In the genomic region with DNA sequence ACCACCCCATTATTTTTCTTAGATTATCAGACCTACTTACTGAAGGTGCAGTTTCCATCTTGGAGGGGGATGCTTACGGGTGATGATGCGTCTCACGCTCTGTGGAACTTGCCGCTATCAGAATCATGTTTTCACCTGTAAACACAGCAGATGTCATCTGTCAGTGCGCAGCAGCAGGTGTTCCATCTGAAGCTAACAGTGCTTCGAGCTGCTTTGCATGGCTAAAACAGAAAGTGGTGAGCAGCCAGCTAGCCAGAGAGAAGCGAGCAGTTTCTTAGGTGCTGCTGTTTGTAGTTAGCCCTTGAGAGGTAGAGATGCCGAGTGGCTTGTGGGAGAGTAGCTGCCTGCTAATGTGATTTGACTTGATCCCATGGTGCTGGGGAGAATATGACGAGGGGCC, we compare ENCODE assay signal across 25 mouse cellular contexts. TPM values are rescaled to one million over a fixed set of nuclear protein-coding genes. Genes with fewer than 3 reads are reported as not detected.
DNase-seq lines count a peak whose midpoint lies in the region; ATAC-seq and TF ChIP-seq lines count a peak whose summit lies in the region.
"Had no signal": no experiment of that assay in that cellular context is flagged by ENCODE, and none has a peak within 500 bp of the region (broad histone marks: within the 10 kb centered on the region; RNA-seq: fewer than 3 reads in every experiment).

No protein-coding gene starts in this region.

- WGBS in liver, embryonic 13.5 days (ENCODE audit: insufficient replicate concordance) = 87% methylated on average over 9 of the region's 9 CpGs
- 93% methylated on average over 9 of the region's 9 CpGs for WGBS in liver, embryonic 11.5 days
- 89% methylated on average over 9 of the region's 9 CpGs for WGBS in liver, embryonic 16.5 days (ENCODE audit: insufficient replicate concordance)

- no peak for TF ChIP-seq POLR2A in CH12.LX (IDR thresholded peaks at IDR 0.05; ENCODE audit: low read depth, low read length)

- H3K27me3 ChIP-seq in liver, embryonic 13.5 days = no peaks in the 10 kb centered on the region
- no peaks in the 10 kb centered on the region for H3K27me3 ChIP-seq in liver, embryonic 11.5 days (replicated peaks; ENCODE audit: control insufficient read depth, insufficient read depth, low read length)
- H3K27me3 ChIP-seq in CH12.LX (replicated peaks) = no peaks in the 10 kb centered on the region
- H3K27me3 ChIP-seq in liver, embryonic 16.5 days (ENCODE audit: control insufficient read depth, insufficient read depth, low read depth, low read length) = no peaks in the 10 kb centered on the region
- H3K27me3 ChIP-seq: forebrain, embryonic 13.5 days; heart, embryonic 12.5 days; heart, embryonic 15.5 days; hindbrain, embryonic 13.5 days; Patski had no signal

- no peak for TF ChIP-seq CTCF in CH12.LX (conservative IDR thresholded peaks at IDR 0.05 in 1 of 2, IDR thresholded peaks at IDR 0.05 in 1 of 2; ENCODE audit: low read depth in 2 of 2, low read length in 2 of 2)
- TF ChIP-seq CTCF in left cerebral cortex, adult 2 months (IDR thresholded peaks at IDR 0.05) = no peak

- H3K4me1 ChIP-seq in liver, embryonic 13.5 days (replicated peaks) = peaks cover 38% of the 10 kb centered on the region
- no peaks in the 10 kb centered on the region; the same call in 1 of the 2 replicates for H3K4me1 ChIP-seq in liver, embryonic 11.5 days (replicated peaks; ENCODE audit: control insufficient read depth, insufficient read depth, low read length)
- H3K4me1 ChIP-seq in CH12.LX (ENCODE audit: control insufficient read depth in 1 of 2, insufficient read depth in 2 of 2) = peaks cover 34 to 91% of the 10 kb centered on the region in 2 experiments
- H3K4me1 ChIP-seq in liver, embryonic 16.5 days (ENCODE audit: control insufficient read depth, low read depth, low read length) = peaks cover 29% of the 10 kb centered on the region
- H3K4me1 ChIP-seq: forebrain, embryonic 10.5 days; forebrain, embryonic 13.5 days; hindbrain, embryonic 10.5 days; hindbrain, embryonic 13.5 days had no signal

- peaks cover 29% of the 10 kb centered on the region for H3K79me2 ChIP-seq in CH12.LX (replicated peaks; ENCODE audit: control insufficient read depth, extremely low read depth, insufficient read depth, poor library complexity, severe bottlenecking)

- H3K27ac ChIP-seq in liver, embryonic 13.5 days = peak overlapping the region; percentile 94
- H3K27ac ChIP-seq in liver, embryonic 11.5 days (ENCODE audit: low read depth, low read length) = no peak overlapping the region
- H3K27ac ChIP-seq in CH12.LX (ENCODE audit: insufficient read depth, low read depth) = peak overlapping the region; percentile 71
- peak overlapping the region; percentile 93 for H3K27ac ChIP-seq in liver, embryonic 16.5 days (ENCODE audit: low read length)
- no peak overlapping the region for H3K27ac ChIP-seq in left cerebral cortex, adult 2 months
- H3K27ac ChIP-seq: forebrain, embryonic 10.5 days; forebrain, embryonic 13.5 days; heart, embryonic 15.5 days; hindbrain, embryonic 10.5 days; hindbrain, embryonic 13.5 days had no signal

- intact Hi-C loops in left cerebral cortex, adult 2 months (cut with DNase I) = no loop called here

- H3K9ac ChIP-seq in liver, embryonic 13.5 days = no peak overlapping the region
- no peak overlapping the region for H3K9ac ChIP-seq in liver, embryonic 11.5 days (ENCODE audit: low read depth, low read length)
- H3K9ac ChIP-seq in CH12.LX (ENCODE audit: insufficient read depth, low read depth) = no peak overlapping the region; the same call in 1 of the 2 replicates
- no peak overlapping the region for H3K9ac ChIP-seq in liver, embryonic 16.5 days (ENCODE audit: low read depth, low read length)
- H3K9ac ChIP-seq: forebrain, embryonic 13.5 days; heart, embryonic 12.5 days; heart, embryonic 15.5 days; hindbrain, embryonic 13.5 days had no signal

- H3K9me3 ChIP-seq in liver, embryonic 13.5 days (replicated peaks) = no peaks in the 10 kb centered on the region
- H3K9me3 ChIP-seq in liver, embryonic 11.5 days (ENCODE audit: control insufficient read depth, low read length) = no peaks in the 10 kb centered on the region
- no peaks in the 10 kb centered on the region for H3K9me3 ChIP-seq in CH12.LX (replicated peaks; ENCODE audit: low read length)
- no peaks in the 10 kb centered on the region for H3K9me3 ChIP-seq in liver, embryonic 16.5 days (replicated peaks; ENCODE audit: control insufficient read depth, low read length)
- H3K9me3 ChIP-seq: forebrain, embryonic 10.5 days; forebrain, embryonic 13.5 days; G1E; heart, embryonic 12.5 days; heart, embryonic 15.5 days; hindbrain, embryonic 10.5 days; hindbrain, embryonic 13.5 days had no signal

- H3K36me3 ChIP-seq in liver, embryonic 13.5 days = peaks cover 79% of the 10 kb centered on the region
- H3K36me3 ChIP-seq in liver, embryonic 11.5 days (ENCODE audit: control insufficient read depth, insufficient read depth, low read length) = peaks cover 17% of the 10 kb centered on the region
- peaks cover 57 to 86% of the 10 kb centered on the region in 2 experiments for H3K36me3 ChIP-seq in CH12.LX (replicated peaks in 1 of 2; ENCODE audit: control insufficient read depth in 1 of 2, insufficient read depth in 1 of 2, low read length in 1 of 2)
- peaks cover 25% of the 10 kb centered on the region for H3K36me3 ChIP-seq in liver, embryonic 16.5 days (ENCODE audit: control insufficient read depth, insufficient read depth)

- no peak overlapping the region for H3K4me3 ChIP-seq in liver, embryonic 13.5 days (replicated peaks)
- no peak overlapping the region for H3K4me3 ChIP-seq in liver, embryonic 11.5 days (ENCODE audit: low read depth, low read length)
- no peak overlapping the region for H3K4me3 ChIP-seq in CH12.LX (replicated peaks in 1 of 3; ENCODE audit: low read depth in 2 of 3, low read length in 2 of 3, poor library complexity in 1 of 3)
- H3K4me3 ChIP-seq in liver, embryonic 16.5 days (ENCODE audit: low read depth, low read length) = no peak overlapping the region
- H3K4me3 ChIP-seq in left cerebral cortex, adult 2 months = no peak overlapping the region
- H3K4me3 ChIP-seq: forebrain, embryonic 10.5 days; forebrain, embryonic 13.5 days; heart, embryonic 12.5 days; heart, embryonic 15.5 days; hindbrain, embryonic 10.5 days; hindbrain, embryonic 13.5 days had no signal

- TF ChIP-seq EP300 in CH12.LX (IDR thresholded peaks at IDR 0.05; ENCODE audit: low read length) = peak; percentile 69

- TF ChIP-seq RAD21 in CH12.LX (IDR thresholded peaks at IDR 0.05; ENCODE audit: low read depth, low read length) = no peak

- no peak for DNase-seq in liver, embryonic 13.5 days
- no peak for DNase-seq in liver, embryonic 11.5 days (ENCODE audit: low spot score)
- peak; percentile 58 for DNase-seq in CH12.LX (ENCODE audit: extremely low read depth)
- DNase-seq in thymus, postnatal 4 days = no peak
- DNase-seq in left cerebral cortex, adult 2 months (ENCODE audit: extremely low spot score in 1 of 2, low spot score in 2 of 2) = no peak
- DNase-seq: adrenal gland, postnatal 10 days; adrenal gland, postnatal 36 days; cerebellum, adult 18-20 months; cerebellum, adult 9-10 months; cerebellum, postnatal 14 days; gastrocnemius, postnatal 14 days; heart, adult 18-20 months; heart, postnatal 10 days; heart, postnatal 36 days had no signal

- in situ Hi-C loops in CH12.LX (cut with MboI; ENCODE audit: low pct_ligation_motif_present, low pct_unique_long_range_greater_than_20kb, low sequenced_read_pairs) = no loop called here

- no peak for ATAC-seq in liver, embryonic 13.5 days (ENCODE audit: low read depth)
- ATAC-seq in liver, embryonic 11.5 days (replicated peaks; ENCODE audit: low FRiP score) = no peak
- no peak for ATAC-seq in liver, embryonic 16.5 days (ENCODE audit: low read depth)
- ATAC-seq: forebrain, embryonic 13.5 days; forebrain, embryonic 16.5 days; hindbrain, embryonic 16.5 days; Patski had no signal

- no peak overlapping the region for H3K4me2 ChIP-seq in liver, embryonic 13.5 days
- no peak overlapping the region for H3K4me2 ChIP-seq in liver, embryonic 11.5 days
- H3K4me2 ChIP-seq in CH12.LX (ENCODE audit: insufficient read depth, low read depth, poor library complexity, severe bottlenecking) = peak overlapping the region; percentile 75
- no peak overlapping the region for H3K4me2 ChIP-seq in liver, embryonic 16.5 days (ENCODE audit: low read depth, low read length)
- H3K4me2 ChIP-seq: forebrain, embryonic 13.5 days; heart, embryonic 12.5 days; heart, embryonic 15.5 days; hindbrain, embryonic 13.5 days had no signal

- dilution Hi-C loops in CH12.LX (cut with MboI; ENCODE audit: extremely low pct_ligation_motif_present, extremely low pct_unique_long_range_greater_than_20kb, low sequenced_read_pairs) = no loop called here

TF ChIP-seq in CH12.LX, 34 proteins besides CTCF, POLR2A, EP300 and RAD21 (continues in another document):
- TF ChIP-seq IRF4 (IDR thresholded peaks at IDR 0.05; ENCODE audit: low read depth, low read length) = peak; percentile 59
- TF ChIP-seq PAX5 (IDR thresholded peaks at IDR 0.05; ENCODE audit: low read length) = no peak
- TF ChIP-seq SIN3A (IDR thresholded peaks at IDR 0.05; ENCODE audit: low read length) = peak; percentile 88
- TF ChIP-seq MYC (IDR thresholded peaks at IDR 0.05; ENCODE audit: low read depth, low read length) = 0 out of 2 replicates have a peak, but pooled peaks have one; percentile 27
- peak; percentile 47; the same call in 1 of the 2 replicates for TF ChIP-seq BHLHE40 (IDR thresholded peaks at IDR 0.05; ENCODE audit: low read depth, low read length)
- no peak for TF ChIP-seq ZNF384 (IDR thresholded peaks at IDR 0.05; ENCODE audit: low read depth, low read length)
- TF ChIP-seq MAX (IDR thresholded peaks at IDR 0.05; ENCODE audit: low read length) = peak; percentile 40; the same call in 1 of the 2 replicates
- peak; percentile 74 for TF ChIP-seq ETS1 (conservative IDR thresholded peaks at IDR 0.05; ENCODE audit: low read depth, low read length)

RNA-seq across cellular contexts. Expression of gene Elk4, which starts 21.0 kb away (rescaled TPM):
- polyA plus RNA-seq in liver, embryonic 13.5 days (2015; fragmentation: Nextera tagmentation; extraction: Ambion mirVana) = 9.5 and 10.2 TPM in 2 replicates
- polyA plus RNA-seq in liver, embryonic 11.5 days (2014; fragmentation: Nextera tagmentation; extraction: Ambion mirVana) = 17.8 and 20.9 TPM in 2 replicates
- total RNA-seq in CH12.LX (2012; rRNA removed) = 18.9 and 21.0 TPM in 2 replicates
- 12.8 and 16.8 TPM in 2 replicates for total RNA-seq in CH12.LX (2014; rRNA removed)
- polyA plus RNA-seq in CH12.LX (2012; ENCODE audit: insufficient read length, low read depth) = 16.1 and 17.4 TPM in 2 replicates
- polyA plus RNA-seq in liver, embryonic 16.5 days (2015; fragmentation: Nextera tagmentation; extraction: Ambion mirVana) = 8.6 and 10.0 TPM in 2 replicates
- total RNA-seq in left cerebral cortex, adult 2 months (2021) = 10 to 100 TPM; 55.7 to 57.8 TPM

RNA-seq across cellular contexts. Expression of gene Mfsd4a, which starts 39.4 kb away (rescaled TPM):
- polyA plus RNA-seq in liver, embryonic 13.5 days (2015; fragmentation: Nextera tagmentation; extraction: Ambion mirVana) = 3.2 and 4.8 TPM in 2 replicates
- polyA plus RNA-seq in liver, embryonic 11.5 days (2014; fragmentation: Nextera tagmentation; extraction: Ambion mirVana) = 9.9 and 10.8 TPM in 2 replicates
- total RNA-seq in CH12.LX (2012; rRNA removed) = 5.2 and 5.6 TPM in 2 replicates
- total RNA-seq in CH12.LX (2014; rRNA removed) = 0.81 and 1.4 TPM in 2 replicates
- 11.8 and 13.0 TPM in 2 replicates for polyA plus RNA-seq in CH12.LX (2012; ENCODE audit: insufficient read length, low read depth)
- 5.3 and 6.3 TPM in 2 replicates for polyA plus RNA-seq in liver, embryonic 16.5 days (2015; fragmentation: Nextera tagmentation; extraction: Ambion mirVana)
- total RNA-seq in left cerebral cortex, adult 2 months (2021) = 10 to 100 TPM; 80.0 to 85.2 TPM
- polyA plus RNA-seq: G1E had no signal

Comparison
In these comparisons a context has a peak if more than half of its experiments do, and no peak if none do; other contexts are left out.
1. H3K27ac ChIP-seq: peak in liver, embryonic 13.5 days (single experiment), CH12.LX (single experiment) and liver, embryonic 16.5 days (single experiment); none in liver, embryonic 11.5 days (single experiment) and left cerebral cortex, adult 2 months (single experiment).